In the genomic region with DNA sequence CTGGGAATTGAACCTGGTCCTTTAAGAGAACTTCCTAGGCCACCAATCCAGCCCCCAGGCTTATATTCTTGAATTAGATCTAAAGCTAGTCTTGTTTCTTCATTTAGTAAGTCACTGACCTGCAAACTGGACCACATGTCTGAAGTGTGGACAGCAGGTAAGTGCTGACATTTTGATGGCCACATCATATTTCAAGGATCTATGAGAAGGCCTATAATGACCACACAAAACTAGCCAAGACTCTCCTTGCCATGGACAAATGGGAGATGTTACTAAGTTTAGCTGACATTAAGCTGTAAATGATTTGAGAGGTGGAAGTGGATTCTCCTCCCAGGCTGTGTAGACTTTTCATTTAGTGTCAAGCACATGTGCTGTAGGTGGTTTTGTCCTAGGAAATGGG, we compare ENCODE assay signal across 12 mouse cellular contexts.
"Had no signal": no experiment of that assay in that cellular context is flagged by ENCODE, and none has a peak within 500 bp of the region (broad histone marks: within the 10 kb centered on the region; RNA-seq: fewer than 3 reads in every experiment).

No protein-coding gene starts in this region.

- DNase-seq: forebrain, postnatal 0 days; gastrocnemius, postnatal 14 days; heart, adult 18-20 months; heart, postnatal 10 days; heart, postnatal 36 days; kidney, adult 11 months; kidney, adult 2 months; kidney, adult 9 months; kidney, postnatal 14 days; kidney, postnatal 36 days; liver; liver, embryonic 13.5 days had no signal
